Mouse (Mus musculus): ENCODE measurements around the gene Amph.
"Not testable (repeated sequence)": the region's sequence is repeated elsewhere in the genome, so short reads cannot be mapped to it uniquely, and the experiment has no call there.

Amph gene

DNA sequence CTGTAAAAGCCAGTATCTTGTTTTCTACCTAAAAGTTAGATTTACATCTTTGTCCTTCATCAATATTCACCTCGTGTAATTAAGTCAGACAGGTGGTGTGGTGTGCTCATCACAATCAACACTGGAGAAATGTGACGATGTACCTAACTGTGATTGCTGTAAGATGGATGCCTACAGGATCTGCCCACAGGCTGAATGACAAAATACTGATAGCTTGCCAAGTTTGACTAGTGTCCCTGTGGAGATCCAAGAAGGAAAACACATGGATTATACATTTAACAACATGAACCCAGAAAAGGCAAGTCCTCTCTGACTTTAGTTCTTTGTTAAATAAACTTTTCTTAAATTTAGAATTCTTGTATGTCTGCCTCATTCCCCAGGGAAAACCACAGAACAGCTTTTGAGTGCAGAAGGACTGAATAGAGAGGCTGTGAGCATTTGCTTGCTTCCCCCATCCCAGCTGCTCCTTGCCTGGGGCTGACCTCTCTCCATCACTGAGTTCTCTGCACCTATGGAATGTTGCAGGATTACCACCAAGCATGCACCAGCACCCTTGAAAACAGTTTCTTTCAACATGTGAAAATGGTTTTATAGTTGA lies 77.2 kb downstream of the Amph start:
- intact Hi-C loops (cut with DNase I) = no loop called here

DNA sequence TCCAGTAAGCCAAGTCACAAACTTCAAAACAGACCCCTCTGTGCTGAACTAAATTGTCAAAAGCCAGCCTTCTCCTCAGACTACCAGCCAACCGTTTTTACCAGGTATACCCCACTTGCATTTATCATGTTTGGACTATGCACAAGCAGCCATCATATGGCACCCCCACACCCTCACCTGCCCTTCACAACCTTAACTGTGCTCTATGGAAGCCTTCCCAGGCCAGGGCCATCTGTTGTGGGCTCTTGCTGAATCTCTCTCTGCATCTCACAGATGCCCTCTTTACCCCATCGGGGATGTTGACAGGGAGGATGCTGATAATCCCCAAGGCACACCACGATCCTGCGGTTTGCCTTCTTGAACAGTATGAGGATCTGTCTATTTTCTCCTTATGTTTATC lies 77.9 kb downstream of the Amph start:
- intact Hi-C loops (cut with DNase I) = no loop called here

DNA sequence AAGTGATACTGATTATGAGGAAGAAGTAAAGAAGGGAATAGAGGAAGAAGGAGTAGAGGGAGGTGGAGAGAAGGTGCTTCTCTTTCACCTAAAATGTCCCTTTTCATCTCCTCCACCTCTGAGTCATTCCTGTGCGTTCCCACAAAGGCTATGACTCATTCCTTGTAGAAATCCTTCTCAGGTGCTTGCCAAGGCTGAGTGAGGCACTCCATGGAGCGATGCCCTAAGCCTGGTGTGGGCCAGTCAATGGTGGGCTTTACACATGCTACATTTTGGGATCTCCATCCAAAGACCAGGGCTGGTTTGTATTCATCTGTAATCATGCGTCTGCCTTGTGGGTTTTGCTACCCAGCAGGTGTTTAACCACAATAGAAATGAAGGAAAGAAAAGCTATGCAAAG lies 78.9 kb downstream of the Amph start:
- intact Hi-C loops (cut with DNase I) = no loop called here

DNA sequence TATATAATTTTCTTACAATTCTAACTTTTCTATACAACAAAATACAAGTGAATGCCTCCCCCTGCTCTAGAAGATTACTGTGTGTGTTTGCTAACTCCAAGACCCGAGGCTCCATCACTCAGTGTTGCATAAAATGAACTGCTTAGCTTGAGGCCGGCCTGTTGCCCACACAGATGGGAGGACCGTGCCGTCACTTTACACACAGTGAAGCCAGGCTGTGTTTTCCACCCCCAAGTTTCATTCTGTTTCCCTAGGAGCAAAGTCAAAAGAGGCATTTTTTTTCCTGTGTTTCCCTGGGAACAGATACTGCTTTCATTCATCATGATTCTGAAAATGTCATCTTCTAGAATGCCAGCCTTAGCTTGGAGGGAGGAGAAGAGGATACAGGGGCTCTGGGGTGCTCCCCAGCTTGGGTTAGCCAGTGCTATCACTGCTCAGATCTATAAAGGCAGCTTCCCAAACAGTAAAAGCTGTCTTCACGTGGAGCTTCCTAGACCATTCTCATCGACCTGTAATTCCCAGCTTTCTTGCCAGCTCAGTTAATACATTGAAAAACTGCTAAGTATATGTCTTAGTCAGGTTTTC lies 79.9 kb downstream of the Amph start:
- intact Hi-C loops (cut with DNase I) = no loop called here

DNA sequence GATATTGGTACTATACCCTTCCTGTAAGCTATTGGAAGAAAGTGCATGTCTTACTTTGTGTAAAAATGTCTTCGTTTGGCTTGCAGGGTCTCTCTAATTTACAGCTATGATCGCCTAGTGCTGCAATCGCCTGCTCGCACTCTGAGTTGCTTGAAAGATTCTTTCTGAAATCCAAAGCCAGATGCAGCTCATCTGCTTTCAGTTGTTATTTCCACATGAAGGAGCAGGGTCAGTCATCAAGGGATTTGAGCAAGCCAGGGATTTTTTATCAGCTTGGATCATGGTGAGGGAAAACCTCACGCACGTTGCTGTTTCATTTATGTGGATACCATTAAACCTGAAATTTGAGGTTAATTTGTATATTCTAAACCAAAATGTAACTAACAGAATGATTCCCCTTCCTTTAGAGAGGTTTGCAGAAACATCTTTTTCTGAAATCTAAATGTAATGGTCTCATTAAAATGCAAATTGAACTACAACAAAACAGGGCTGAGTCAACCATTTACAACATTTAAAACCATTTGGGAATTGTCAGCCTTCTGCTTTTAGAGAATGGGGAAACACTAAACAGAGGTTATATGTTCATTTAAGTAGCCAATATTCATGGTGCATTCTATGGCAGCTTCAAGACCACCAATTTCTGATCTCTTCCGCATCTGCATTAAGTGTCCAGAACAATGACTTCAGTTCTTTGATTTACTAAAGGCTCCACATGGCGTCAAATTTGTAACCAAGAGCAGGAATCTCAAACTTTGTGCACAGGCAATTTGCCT lies 84.1 kb downstream of the Amph start:
- intact Hi-C loops (cut with DNase I) = no loop called here

DNA sequence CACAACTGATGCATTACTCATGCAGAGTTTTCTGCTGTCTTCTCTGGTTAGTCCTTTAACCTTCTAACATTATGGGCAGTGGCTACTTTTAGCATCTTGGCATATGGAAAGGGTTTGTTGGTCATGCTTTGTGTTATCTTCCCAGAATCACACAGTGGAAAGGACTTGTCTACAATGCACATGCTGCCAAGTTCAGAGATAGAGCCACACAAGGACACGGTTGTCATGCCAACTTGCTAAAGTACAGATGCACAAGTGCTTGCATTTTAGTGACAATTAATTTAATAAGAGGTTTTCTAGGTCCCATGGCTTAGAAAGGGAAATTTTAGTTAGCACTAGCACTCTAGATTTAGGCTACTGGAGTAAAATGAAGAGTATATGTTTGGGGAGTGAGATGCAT lies 104.1 kb downstream of the Amph start:
- intact Hi-C loops (cut with DNase I) = no loop called here

DNA sequence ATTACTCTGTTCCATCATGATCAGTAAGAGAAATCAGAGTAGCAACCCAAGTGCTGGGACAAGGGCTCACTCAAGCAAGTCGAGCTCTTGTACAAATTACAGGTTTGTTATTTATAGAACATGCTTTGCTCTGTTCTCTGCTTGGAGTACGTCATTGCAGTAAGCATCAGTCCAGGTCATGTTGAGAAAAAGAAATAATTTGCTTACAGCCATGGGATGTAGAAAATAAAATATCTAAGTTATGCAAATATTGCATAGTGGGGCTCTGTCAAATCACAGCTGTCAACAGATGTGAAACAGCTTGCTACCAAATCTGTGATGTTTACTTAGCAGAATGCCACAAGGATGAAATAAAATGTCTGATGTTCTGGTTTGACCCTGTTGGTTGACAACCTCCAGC lies 106.5 kb downstream of the Amph start:
- intact Hi-C loops (cut with DNase I) = no loop called here

DNA sequence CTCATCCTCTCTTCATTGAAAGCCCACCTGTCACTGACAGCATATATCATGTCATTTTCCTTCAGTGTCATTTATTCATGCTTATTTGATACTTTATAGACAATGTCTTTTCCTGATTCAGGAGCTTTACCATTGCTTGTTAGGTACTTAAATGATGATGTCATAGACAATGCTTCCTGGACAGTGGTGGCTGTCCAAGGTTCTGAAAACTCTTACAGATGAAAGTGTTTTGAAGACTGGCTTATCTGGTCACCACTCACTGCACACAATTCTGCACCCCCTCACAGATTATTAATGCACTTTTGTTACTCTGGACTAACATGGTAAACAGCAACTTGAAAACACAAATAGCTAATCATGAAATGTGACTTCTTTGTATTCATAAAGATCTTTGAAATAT lies 124.3 kb downstream of the Amph start:
- intact Hi-C loops (cut with DNase I) = no loop called here

DNA sequence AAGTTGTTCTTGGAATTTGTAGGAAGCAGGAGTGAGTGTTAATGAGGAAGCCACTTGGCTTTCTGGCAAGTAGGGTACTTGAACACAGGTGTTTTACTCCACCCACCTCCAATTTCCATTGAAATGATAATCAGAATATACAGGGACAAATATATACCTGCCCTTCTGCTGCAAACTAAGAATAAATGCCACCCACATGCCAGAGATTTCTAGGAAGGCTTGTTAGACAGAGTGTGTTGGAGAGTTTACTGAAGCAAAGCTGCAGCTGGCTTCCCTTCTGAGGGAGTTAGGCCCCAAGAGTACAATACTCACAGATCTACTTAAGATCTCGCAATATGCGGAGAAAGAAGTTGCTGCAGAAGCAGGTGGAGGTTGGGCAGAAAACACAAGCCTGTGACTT lies 129.4 kb downstream of the Amph start:
- intact Hi-C loops (cut with DNase I) = no loop called here

DNA sequence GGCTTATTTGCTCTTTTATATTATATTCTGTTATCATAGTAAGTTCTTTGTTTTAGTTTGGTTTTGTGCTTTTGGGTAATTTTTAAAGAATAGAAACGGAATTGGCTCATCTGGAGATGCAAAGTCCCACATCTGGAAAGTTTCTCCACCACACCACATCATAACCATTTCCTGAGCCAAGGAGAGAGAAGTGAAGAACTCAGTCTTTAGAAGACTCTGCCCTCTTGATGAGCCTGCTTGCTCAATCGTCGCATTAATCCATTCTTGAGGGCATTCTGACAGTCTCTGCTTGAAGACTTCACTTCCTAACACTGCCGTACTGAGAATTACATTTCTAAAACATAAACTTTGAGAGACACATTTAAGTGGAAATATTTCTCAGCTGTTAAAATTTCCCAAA lies 133.9 kb downstream of the Amph start:
- intact Hi-C loops (cut with DNase I) = no loop called here

DNA sequence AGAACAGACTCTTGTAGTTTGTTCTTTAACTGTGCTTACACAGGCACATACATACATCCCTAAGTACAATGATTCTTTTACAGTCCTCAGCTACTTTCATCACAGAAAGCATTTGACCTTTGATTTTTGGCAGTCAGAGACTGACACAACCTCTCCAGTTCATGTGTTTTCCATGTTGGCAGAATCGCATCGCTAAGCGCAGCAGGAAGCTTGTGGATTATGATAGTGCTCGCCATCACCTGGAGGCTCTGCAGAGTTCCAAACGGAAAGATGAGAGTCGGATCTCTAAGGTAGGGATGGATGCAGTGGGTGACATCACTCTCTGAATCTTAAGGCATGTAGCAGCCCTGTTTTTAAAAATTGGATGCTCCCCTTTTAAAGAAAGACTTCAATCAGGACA lies 146.6 kb downstream of the Amph start:
- intact Hi-C loops (cut with DNase I) = no loop called here

DNA sequence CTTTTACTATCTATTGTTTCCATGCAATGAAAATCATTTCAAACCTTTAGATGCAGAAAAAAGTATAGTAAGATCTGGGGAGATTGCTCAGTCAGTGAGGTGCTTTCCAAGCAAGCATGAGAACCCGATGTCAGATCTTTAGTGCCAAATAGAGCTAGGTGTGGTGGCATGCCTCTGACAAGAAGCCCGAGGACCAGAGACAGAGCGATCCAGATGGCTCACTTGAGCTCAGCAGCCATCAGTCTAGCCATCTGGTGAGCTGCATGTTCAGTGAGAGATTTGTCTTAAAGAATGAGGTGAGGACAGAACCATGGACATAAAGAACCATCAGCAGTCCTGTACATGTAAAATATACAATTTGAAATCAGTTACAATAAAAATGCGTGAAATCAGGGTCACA lies 149.1 kb downstream of the Amph start:
- intact Hi-C loops (cut with DNase I) = no loop called here

DNA sequence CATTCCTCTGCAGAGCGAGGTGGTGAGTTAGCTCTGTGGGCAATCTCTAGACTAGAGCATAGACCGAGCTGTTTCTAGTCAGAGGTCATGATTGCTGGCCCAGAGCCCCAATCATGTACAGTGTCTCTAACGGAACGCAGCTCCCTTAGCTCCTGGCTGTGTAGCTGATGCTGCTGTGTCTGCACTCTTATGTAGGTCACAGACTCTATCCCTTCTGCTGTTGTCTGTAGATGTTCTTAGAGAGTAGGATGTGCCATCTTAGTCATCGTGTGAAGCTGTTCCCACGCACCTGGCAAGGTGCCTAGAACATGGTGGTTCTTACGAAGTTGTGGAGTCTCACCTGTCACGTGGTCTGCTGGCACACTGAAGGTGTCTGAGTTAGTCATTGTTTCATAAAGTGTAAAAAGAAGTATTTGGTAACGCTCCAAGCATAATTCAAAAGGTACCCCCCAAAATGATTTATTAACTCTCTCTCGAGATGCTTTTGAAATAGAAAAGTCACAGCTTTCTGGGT lies 153.9 kb downstream of the Amph start:
- intact Hi-C loops (cut with DNase I) = no loop called here

DNA sequence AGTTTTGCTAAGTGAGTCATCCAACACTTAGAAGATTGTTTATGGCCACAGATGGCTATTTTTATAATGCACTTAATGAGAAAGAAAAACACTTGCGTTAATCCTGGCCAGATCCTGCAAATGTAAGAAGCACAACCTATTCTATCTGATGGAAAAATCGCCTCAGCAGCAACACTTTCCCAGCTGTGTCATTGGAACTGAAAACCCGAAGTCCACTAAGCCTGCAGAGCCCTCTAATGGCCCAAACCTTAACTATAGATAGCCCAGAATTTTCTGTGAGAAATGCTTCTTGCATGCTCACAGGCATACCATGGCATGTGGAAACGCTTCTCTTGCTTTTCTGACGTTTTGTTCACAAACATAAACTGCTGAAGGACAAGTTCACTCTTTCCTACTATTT lies 158.4 kb downstream of the Amph start:
- intact Hi-C loops (cut with DNase I) = loop anchor here (2.0 kb wide), 1 partner anchor 238 kb away; no protein-coding TSS in a partner anchor

DNA sequence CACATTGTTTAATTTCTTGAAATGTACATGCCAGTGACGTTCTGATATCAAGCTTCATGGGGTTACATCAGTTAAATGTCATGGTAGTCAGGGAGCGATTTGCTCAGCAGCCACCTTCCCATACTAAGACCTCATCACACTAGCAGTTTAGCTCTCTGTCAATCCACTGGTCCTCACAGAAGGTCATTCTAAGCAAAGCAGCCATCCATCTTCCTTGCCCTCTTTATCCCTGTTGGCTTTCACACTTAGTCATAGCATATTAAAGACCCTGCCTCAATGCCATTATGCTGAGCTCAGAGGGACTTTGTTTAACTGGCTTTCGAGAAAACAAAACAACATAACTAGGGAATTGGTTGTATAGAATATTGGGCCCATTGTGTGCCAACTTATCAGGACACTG lies 161.3 kb downstream of the Amph start:
- intact Hi-C loops (cut with DNase I) = no loop called here

DNA sequence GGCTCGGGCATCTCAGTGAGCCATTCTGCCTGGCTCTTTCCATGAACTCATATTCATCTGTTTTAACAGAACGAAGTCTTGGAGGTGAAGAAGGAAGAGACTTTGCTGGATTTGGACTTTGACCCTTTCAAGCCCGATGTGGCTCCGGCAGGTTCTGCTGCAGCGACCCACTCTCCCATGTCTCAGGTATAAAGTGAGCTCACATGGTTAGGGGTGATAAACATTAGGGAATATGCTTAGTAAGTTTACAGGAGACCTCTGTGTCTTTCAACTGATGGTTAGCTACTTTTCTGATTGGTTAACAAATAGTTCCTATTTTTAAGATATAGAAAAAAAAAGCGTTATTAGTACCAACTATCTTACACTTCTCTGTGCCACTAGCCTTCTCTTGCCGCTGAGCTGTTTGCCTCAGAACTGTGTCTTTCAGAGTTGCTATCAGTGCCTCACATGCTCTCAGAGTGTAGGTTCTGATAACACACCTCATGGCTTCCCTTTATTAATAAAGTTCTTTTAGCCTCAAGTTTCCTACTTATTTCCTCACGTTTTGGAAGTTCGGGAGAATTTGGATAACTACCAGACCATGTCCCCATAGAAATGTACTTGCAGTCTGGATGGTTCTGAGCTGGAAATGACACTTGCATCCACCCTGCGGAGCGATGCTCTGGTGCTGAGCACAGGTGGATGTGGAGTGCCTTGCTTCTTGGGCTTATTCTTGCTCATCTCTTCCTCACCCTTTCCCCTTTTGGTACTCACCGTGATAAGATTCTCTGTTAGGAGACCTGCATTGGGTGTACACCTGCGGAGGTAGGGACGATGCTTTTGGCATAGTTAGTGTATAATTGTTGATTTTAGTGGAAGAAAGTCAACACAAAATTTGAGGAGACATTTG lies 165.3 kb downstream of the Amph start:
- intact Hi-C loops (cut with DNase I) = no loop called here

DNA sequence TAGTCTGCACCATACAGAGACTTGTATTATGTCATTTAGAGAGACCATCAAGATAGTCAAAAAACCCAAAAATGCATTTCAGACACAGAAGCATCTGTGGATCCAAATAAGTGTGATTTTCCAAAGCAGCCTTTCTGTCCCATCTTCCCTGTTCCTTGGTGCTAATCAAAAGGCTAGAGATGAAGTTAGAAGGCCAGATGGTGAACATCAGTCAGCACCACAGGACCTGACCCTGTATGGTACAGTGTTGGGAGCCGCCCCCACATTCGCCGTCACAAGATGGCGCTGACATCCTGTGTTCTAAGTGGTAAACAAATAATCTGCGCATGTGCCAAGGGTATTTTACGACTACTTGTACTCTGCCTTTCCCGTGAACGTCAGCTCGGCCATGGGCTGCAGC lies 166.8 kb downstream of the Amph start:
- intact Hi-C loops (cut with DNase I) = not testable (repeated sequence)

DNA sequence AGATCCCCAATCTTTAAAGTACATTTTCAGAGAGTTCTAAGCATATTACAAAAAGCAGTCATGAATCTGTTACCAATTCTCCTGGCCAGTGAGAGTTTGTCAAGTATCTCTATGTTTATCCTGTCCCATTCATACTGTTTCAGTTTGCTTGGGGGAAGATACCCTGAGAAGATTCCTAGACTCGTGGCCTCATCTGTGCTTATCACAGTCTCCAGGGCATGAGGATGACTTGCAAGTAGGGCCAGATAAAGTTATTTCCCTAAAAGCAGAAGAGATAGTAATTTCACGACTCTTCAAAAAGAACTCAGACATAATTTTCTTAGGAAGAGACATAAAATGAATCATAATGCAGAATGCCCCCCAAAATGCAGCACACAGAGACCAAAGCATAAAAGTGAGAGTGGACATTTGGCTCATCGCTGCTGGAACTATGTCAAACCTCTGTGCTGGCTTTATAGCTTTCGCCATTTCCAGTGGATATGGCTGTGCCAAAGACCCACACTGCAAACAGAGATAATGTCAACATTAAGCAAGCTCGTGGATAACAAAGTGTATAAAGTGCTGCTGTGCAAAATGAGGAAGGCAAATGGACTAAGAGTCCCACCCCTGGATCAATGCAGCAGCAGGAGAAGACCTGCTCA lies 179.0 kb downstream of the Amph start:
- intact Hi-C loops (cut with DNase I) = no loop called here

DNA sequence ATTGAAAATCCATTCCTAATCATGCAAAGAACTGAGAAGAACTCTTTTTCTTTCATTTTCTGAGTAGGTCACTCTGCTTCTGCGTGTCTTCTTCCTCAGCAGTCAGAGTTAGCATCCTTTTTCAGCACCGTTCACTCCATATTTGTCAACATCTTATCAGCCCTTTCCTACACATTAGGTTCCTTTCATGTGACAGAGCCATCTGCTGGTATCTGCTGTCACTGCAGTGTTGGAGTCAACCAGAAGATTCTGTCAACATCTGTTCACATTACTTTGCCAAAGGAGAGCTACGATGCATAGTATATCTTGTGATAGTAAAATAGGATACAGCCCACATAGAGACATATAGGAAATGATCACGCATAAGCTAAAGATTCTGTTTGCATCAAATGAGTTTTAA lies 185.8 kb downstream of the Amph start:
- intact Hi-C loops (cut with DNase I) = loop anchor here (2.0 to 10.0 kb wide), 2 partner anchors 265 to 1079 kb away; no protein-coding TSS in a partner anchor

DNA sequence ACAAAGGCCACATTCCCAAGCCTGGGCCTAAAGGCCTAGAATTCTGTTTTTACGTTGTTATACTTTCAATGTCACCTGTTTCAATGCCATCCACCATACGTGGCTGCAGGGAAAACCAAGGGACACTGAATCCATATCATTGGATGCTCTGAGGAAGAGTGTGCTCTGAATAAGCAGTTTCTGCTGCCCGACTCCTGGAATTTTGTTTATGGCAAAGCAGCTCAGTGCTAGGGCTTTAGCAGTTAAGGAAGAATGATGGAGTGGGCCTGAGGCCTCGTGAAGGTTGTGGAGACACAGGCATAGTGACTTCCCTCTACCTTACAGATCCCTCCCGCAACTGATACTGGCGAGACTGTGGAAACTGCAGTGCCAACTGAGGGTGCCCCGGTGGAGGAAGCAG lies 189.2 kb downstream of the Amph start:
- intact Hi-C loops (cut with DNase I) = loop anchor here (10.0 kb wide), 1 partner anchor 1082 kb away; no protein-coding TSS in a partner anchor

DNA sequence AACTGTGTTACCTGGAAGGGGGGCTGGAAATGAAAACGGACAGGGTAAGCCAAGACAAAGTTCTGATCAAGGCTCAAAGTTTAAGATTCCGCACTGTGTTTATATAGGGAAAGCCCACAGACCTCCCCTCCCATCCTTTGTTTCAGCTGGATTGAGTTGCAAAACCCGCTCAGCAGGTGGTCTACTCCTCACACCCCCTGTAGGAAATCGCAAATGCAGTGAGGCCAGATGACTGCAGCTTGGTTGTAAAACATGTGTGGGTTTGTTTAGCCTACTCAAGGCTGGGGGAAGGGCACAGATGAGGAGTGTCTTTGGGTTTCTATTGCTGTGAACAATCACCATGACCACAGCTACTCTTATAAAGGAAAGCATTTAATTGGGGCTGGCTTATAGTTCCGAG lies 189.9 kb downstream of the Amph start:
- intact Hi-C loops (cut with DNase I) = loop anchor here (10.0 kb wide), 1 partner anchor 1083 kb away; no protein-coding TSS in a partner anchor
